Mouse (Mus musculus) cerebellum, postnatal 36 days (tissue): ENCODE measurements around the gene Zfp113.
A peak's percentile ranks its signal among the peaks of the same experiment; 100 is the strongest.

ENCODE experiments used
- DNase-seq, 2 experiments: peaks; one replicate each; pipeline ENCODE4 v3.0.0; 2021 to 2022; ENCODE audit warnings: mixed read lengths in 2 of 2

The Zfp113 gene

GRCm38 (mm10) chr5:138155443-138155976 is at the start of gene Zfp113:
Zfp113 (minus strand) TSS chr5:138155744.
- peak; percentile 85 to 90 for DNase-seq

GRCm38 (mm10) chr5:138202086-138202485 is 46.5 kb upstream of the Zfp113 start:
- DNase-seq, result no peak

GRCm38 (mm10) chr5:138199576-138199975 is 44.0 kb upstream of the Zfp113 start:
- no peak for DNase-seq

GRCm38 (mm10) chr5:138195463-138195862 is 39.9 kb upstream of the Zfp113 start:
- no peak for DNase-seq

GRCm38 (mm10) chr5:138194755-138195345 is 39.3 kb upstream of the Zfp113 start:
- peak in 1 of 2 experiments; percentile 47 for DNase-seq

- DNase-seq, result peak; percentile 85 to 91
Observed at GRCm38 (mm10) chr5:138193771-138194727, 38.5 kb upstream of the Zfp113 start, which contains the start of gene Mblac1. Mblac1 (plus strand) TSS chr5:138194314.

- DNase-seq, result peak; percentile 67 to 77
Observed at GRCm38 (mm10) chr5:138187661-138188306, 32.2 kb upstream of the Zfp113 start.

GRCm38 (mm10) chr5:138186950-138187638 is 31.6 kb upstream of the Zfp113 start, which contains the start of the genes Taf6 and Cnpy4:
Taf6 (minus strand) TSS chr5:138187451.
Cnpy4 (plus strand) TSS chr5:138187485.
- DNase-seq, result peak; percentile 83 to 85

GRCm38 (mm10) chr5:138173217-138173616 is 17.7 kb upstream of the Zfp113 start:
- no peak for DNase-seq

- peak; percentile 99 for DNase-seq
Observed at GRCm38 (mm10) chr5:138171695-138172491, 16.3 kb upstream of the Zfp113 start, which contains the start of the genes Ap4m1 and Mcm7. Ap4m1 (plus strand) TSS chr5:138172002. Mcm7 (minus strand) TSS chr5:138172422.

- peak; percentile 97 for DNase-seq
Observed at GRCm38 (mm10) chr5:138170936-138171561, 15.5 kb upstream of the Zfp113 start.

GRCm38 (mm10) chr5:138165594-138165993 is 10.1 kb upstream of the Zfp113 start:
- no peak for DNase-seq

- DNase-seq, result no peak
Observed at GRCm38 (mm10) chr5:138163610-138164009, 8.1 kb upstream of the Zfp113 start.

GRCm38 (mm10) chr5:138163046-138163445 is 7.5 kb upstream of the Zfp113 start:
- no peak for DNase-seq

- peak; percentile 96 to 97 for DNase-seq
Observed at GRCm38 (mm10) chr5:138160842-138161665, 5.5 kb upstream of the Zfp113 start, which contains the start of gene Cops6. Cops6 (plus strand) TSS chr5:138161071.

- no peak for DNase-seq
Observed at GRCm38 (mm10) chr5:138160224-138160762, 4.7 kb upstream of the Zfp113 start.

- no peak for DNase-seq
Observed at GRCm38 (mm10) chr5:138154390-138154789, 1.2 kb downstream of the Zfp113 start.

- no peak for DNase-seq
Observed at GRCm38 (mm10) chr5:138138585-138138984, 17.0 kb downstream of the Zfp113 start.

- DNase-seq, result peak in 1 of 2 experiments; percentile 13
Observed at GRCm38 (mm10) chr5:138137935-138138549, 17.5 kb downstream of the Zfp113 start.
